Mouse (Mus musculus) lung, postnatal 0 days (tissue): ENCODE results near the gene Jak3. TPM values are rescaled to one million over a fixed set of nuclear protein-coding genes. Genes with fewer than 3 reads are reported as not detected.
"Not testable (repeated sequence)": the region's sequence is repeated elsewhere in the genome, so short reads cannot be mapped to it uniquely, and the experiment has no call there.

Experiments used
- ATAC-seq: fragments of 200-750 bp; cut with Nextera tagmentation; 2 replicates; pipeline ENCODE4 v1.8.0; 2017; ENCODE audit warnings: moderate library complexity
- DNase-seq: peaks from one replicate; pipeline ENCODE4 v3.0.0-alpha.2; 2016; ENCODE audit warnings: low spot score
- H3K27ac ChIP-seq: fragments of 300-500 bp; sonication (generic); 2 replicates; pipeline ENCODE4 v1.5.1; 2014; ENCODE audit warnings: antibody characterized with exemption, mild to moderate bottlenecking, low read length, mixed read lengths
- H3K27me3 ChIP-seq: fragments of 300-500 bp; sonication (generic); replicated peaks from 2 replicates; pipeline ENCODE4 v1.6.1; 2014; ENCODE audit warnings: low read length, mixed read lengths; ENCODE audit not compliant: insufficient read depth
- H3K36me3 ChIP-seq: fragments of 300-500 bp; sonication (generic); 2 replicates; pipeline ENCODE4 v1.6.1; 2014; ENCODE audit warnings: low read length, mixed read lengths; ENCODE audit not compliant: insufficient read depth
- H3K4me1 ChIP-seq: fragments of 300-500 bp; sonication (generic); 2 replicates; pipeline ENCODE4 v1.6.1; 2014; ENCODE audit warnings: antibody characterized with exemption, low read depth, low read length, mixed read lengths; ENCODE audit not compliant: insufficient read depth
- H3K4me2 ChIP-seq: fragments of 300-500 bp; sonication (generic); replicated peaks from 2 replicates; pipeline ENCODE4 v1.6.1; 2014; ENCODE audit warnings: low read depth, mild to moderate bottlenecking, low read length, moderate library complexity, mixed read lengths
- H3K4me3 ChIP-seq: fragments of 300-500 bp; sonication (generic); 2 replicates; pipeline ENCODE4 v1.5.1; 2014; ENCODE audit warnings: low read depth, low read length
- H3K9ac ChIP-seq: fragments of 300-500 bp; sonication (generic); replicated peaks from 2 replicates; pipeline ENCODE4 v1.6.1; 2014; ENCODE audit warnings: low read depth, mild to moderate bottlenecking
- H3K9me3 ChIP-seq: fragments of 300-500 bp; sonication (generic); 2 replicates; pipeline ENCODE4 v1.6.1; 2016; ENCODE audit warnings: low read length, mixed read lengths
- CTCF ChIP-seq: IDR thresholded peaks from 2 replicates; pipeline ENCODE4 v1.5.1; 2016; ENCODE audit warnings: antibody characterized with exemption, mild to moderate bottlenecking
- EP300 ChIP-seq: IDR thresholded peaks from 2 replicates; pipeline ENCODE4 v1.6.1; 2016; ENCODE audit warnings: antibody characterized with exemption, mild to moderate bottlenecking, control low read depth
- WGBS: fragments of 180-500 bp; shearing (Covaris S2); extraction: QIAGEN DNeasy Blood & Tissue Kit; methylation state at CpG from one replicate; pipeline ENCODE4 v1.1.7; 2014; 5-methylcytosine and 5-hydroxymethylcytosine counted together
- polyA plus RNA-seq: library from polyadenylated mRNA; unstranded; fragments of >200 nt; fragmentation: Nextera tagmentation; extraction: Ambion mirVana; gene quantifications from 2 replicates; pipeline ENCODE4 v1.2.1, GENCODE M21; 2015

Gene Jak3
- polyA plus RNA-seq, 1 experiment from 2014 or later = 7.7 TPM

DNA sequence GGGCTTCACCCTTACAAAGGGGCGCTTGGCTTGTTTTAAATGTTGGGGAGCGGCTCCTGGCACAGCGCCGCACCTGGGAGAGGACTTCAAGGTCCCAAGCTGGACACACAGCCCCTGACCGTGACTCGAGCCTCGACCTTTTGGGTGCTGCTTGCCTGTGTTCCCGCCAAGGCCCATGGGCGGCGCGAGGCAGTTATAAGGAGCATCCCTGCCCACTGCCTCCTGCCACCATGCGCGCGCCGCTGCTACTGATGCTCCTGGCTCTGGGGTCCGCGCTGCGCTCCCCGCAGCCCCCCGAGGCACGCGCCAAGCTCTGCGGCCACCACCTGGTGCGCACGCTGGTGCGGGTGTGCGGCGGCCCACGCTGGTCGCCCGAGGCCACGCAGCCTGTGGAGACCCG lies 12.9 kb downstream of the Jak3 start, which contains the start of gene Insl3:
Insl3 (plus strand) TSS at position 187 of the 400 bp plus-strand sequence.
- Histone ChIP-seq H3K36me3 (no peaks in the 10 kb centered on the region), H3K4me1 (peaks cover 2% of the 10 kb centered on the region; the same call in 1 of the 2 replicates), H3K9me3 (no peaks in the 10 kb centered on the region), H3K9ac (no peak within 1 kb of the TSS), H3K4me3 (no peak within 1 kb of the TSS), H3K4me2 (no peak within 1 kb of the TSS), H3K27me3 (peaks cover 88% of the 10 kb centered on the region), H3K27ac (no peak within 1 kb of the TSS)
- WGBS = 10% methylated on average over 33 of the region's 33 CpGs
- no peak for TF ChIP-seq EP300
- no peak for TF ChIP-seq CTCF
- no peak for ATAC-seq
- no peak for DNase-seq

GRCm38 (mm10) chr8:71692509-71692908 lies 16.4 kb downstream of the Jak3 start:
- no peak overlapping the region for H3K4me3 ChIP-seq
- 9% methylated on average over 30 of the region's 30 CpGs for WGBS
- H3K27ac ChIP-seq = no peak overlapping the region

GRCm38 (mm10) chr8:71693166-71694041 lies 17.3 kb downstream of the Jak3 start:
- WGBS = 13% methylated on average over 65 of the region's 68 CpGs
- no peaks in the 10 kb centered on the region; the same call in 1 of the 2 replicates for H3K4me1 ChIP-seq
- H3K9ac ChIP-seq = no peak overlapping the region
- no peak overlapping the region for H3K27ac ChIP-seq
- TF ChIP-seq EP300 (no peak), CTCF (no peak)
- H3K36me3 ChIP-seq = no peaks in the 10 kb centered on the region
- peaks cover 55% of the 10 kb centered on the region for H3K27me3 ChIP-seq
- ATAC-seq = no peak; the same call in 1 of the 2 replicates
- 0 out of 2 replicates have a peak overlapping the region, but pooled peaks have one; percentile 14 for H3K4me2 ChIP-seq
- no peaks in the 10 kb centered on the region for H3K9me3 ChIP-seq
- H3K4me3 ChIP-seq = 0 out of 2 replicates have a peak overlapping the region, but pooled peaks have one; percentile 1
- no peak for DNase-seq

More at GRCm38 (mm10) chr8:71692509-71692908, 16.4 kb downstream of the Jak3 start:
- no peaks in the 10 kb centered on the region for H3K9me3 ChIP-seq
- no peak overlapping the region for H3K9ac ChIP-seq
- no peak overlapping the region for H3K4me2 ChIP-seq
- DNase-seq (no peak), ATAC-seq (no peak)
- no peaks in the 10 kb centered on the region for H3K36me3 ChIP-seq
- H3K27me3 ChIP-seq = peaks cover 64% of the 10 kb centered on the region
- no peak for TF ChIP-seq CTCF
- TF ChIP-seq EP300 = no peak
- no peaks in the 10 kb centered on the region; the same call in 1 of the 2 replicates for H3K4me1 ChIP-seq

DNA sequence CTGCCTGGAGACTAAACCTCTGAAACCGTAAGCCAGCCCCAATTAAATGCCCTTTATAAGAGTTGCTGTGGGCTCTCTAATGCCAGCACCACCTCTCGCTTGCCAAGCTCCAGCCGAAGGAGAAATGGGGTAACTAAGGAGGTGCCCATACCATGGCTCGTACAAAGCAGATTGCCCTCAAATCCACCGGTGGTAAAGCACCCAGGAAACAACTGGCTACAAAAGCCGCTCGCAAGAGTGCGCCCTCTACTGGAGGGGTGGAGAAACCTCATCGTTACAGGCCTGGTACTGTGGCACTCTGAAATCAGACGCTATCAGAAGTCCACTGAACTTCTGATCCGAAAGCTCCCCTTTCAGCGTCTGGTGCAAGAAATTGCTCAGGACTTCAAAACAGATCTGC lies 19.4 kb downstream of the Jak3 start:
- peaks cover 34% of the 10 kb centered on the region for H3K27me3 ChIP-seq
- 62% methylated on average over 12 of the region's 12 CpGs for WGBS
- peak; percentile 40 for TF ChIP-seq CTCF

GRCm38 (mm10) chr8:71700493-71701269 lies 24.6 kb downstream of the Jak3 start:
- peak overlapping the region; percentile 41 for H3K4me3 ChIP-seq
- ATAC-seq (peak; percentile 78), DNase-seq (peak; percentile 53)
- H3K9me3 ChIP-seq = no peaks in the 10 kb centered on the region
- no peaks in the 10 kb centered on the region for H3K36me3 ChIP-seq
- peak overlapping the region; percentile 71 for H3K27ac ChIP-seq
- no peak; the same call in 1 of the 2 replicates for TF ChIP-seq EP300
- TF ChIP-seq CTCF = 0 out of 2 replicates have a peak, but pooled peaks have one; percentile 8
- H3K4me2 ChIP-seq = peak overlapping the region; percentile 60
- no peaks in the 10 kb centered on the region for H3K4me1 ChIP-seq
- 6% methylated on average over 29 of the region's 29 CpGs for WGBS
- no peak overlapping the region; the same call in none of the 2 replicates for H3K9ac ChIP-seq
- peaks cover 15% of the 10 kb centered on the region; the same call in 1 of the 2 replicates for H3K27me3 ChIP-seq

More for the DNA sequence above, 19.4 kb downstream of the Jak3 start:
- H3K9me3 ChIP-seq, H3K36me3 ChIP-seq, H3K27ac ChIP-seq, H3K9ac ChIP-seq, H3K4me1 ChIP-seq, ATAC-seq, H3K4me2 ChIP-seq, H3K4me3 ChIP-seq, DNase-seq: not testable (repeated sequence)
